Mouse (Mus musculus): ENCODE measurements at regions not wholly inside any gene's neighbourhood (a gene's known extent, or its start where the extent isn't known, plus 50 kb on each side); places are given as distances from the start of the nearest gene placed in this dataset.

GRCm38 (mm10) chr10:91267886-91268285 lies 86.8 kb upstream of the Tmpo start:
- TF ChIP-seq POLR2A (IDR thresholded peaks at IDR 0.05; ENCODE audit: control insufficient read depth, low read depth, low read length) = no peak
- no peak for TF ChIP-seq CTCF (IDR thresholded peaks at IDR 0.05; ENCODE audit: control insufficient read depth, insufficient read depth, insufficient replicate concordance, low read depth, low read length)
